Mouse (Mus musculus): Measurements from ENCODE around the gene Nlrc5.

DNA sequence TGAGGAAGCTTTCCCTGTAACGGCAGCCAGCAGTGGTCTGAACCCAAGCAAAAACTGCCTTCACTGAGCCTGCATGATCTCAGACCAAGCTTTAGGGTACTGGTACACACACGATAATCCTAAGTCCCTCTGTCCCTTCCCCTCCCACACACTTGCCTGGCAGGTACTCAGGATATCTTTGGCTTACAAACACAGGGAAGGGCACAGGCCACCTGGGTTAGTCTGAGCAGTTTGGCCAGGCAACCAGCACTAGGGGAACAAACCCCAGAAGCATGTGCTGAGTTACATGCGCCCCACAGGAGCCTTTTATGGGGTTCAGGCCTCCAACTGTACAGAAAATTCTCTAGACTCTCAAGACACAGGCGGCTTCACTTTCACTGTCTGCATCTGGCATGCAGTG lies 95.7 kb downstream of the Nlrc5 start:
- no peak for TF ChIP-seq POLR2A (IDR thresholded peaks at IDR 0.05; ENCODE audit: insufficient read depth, low read depth, low read length)
- TF ChIP-seq EP300 (IDR thresholded peaks at IDR 0.05; ENCODE audit: insufficient read depth, low read depth, low read length) = no peak

All from heart, adult 2 months (tissue).